Mouse (Mus musculus): ENCODE measurements around the gene Lrrc8c.

The Lrrc8c gene

GRCm38 (mm10) chr5:105519096-105519975 lies at the start of gene Lrrc8c:
Gene Lrrc8c (plus strand): TSS chr5:105519388.
- DNase-seq (ENCODE audit: low read depth), result peak; percentile 90

- DNase-seq (ENCODE audit: low read depth), result no peak
These were observed 46.0 kb upstream of the Lrrc8c start for GRCm38 (mm10) chr5:105472983-105473705.

- no peak for DNase-seq (ENCODE audit: low read depth)
These were observed 41.7 kb upstream of the Lrrc8c start for GRCm38 (mm10) chr5:105477527-105477926.

GRCm38 (mm10) chr5:105479673-105480072 lies 39.5 kb upstream of the Lrrc8c start:
- no peak for DNase-seq (ENCODE audit: low read depth)

- DNase-seq (ENCODE audit: low read depth), result no peak
These were observed 38.6 kb upstream of the Lrrc8c start for GRCm38 (mm10) chr5:105480561-105480960.

- no peak for DNase-seq (ENCODE audit: low read depth)
These were observed 35.6 kb upstream of the Lrrc8c start for GRCm38 (mm10) chr5:105483632-105484031.

GRCm38 (mm10) chr5:105484247-105484646 lies 34.9 kb upstream of the Lrrc8c start:
- no peak for DNase-seq (ENCODE audit: low read depth)

- DNase-seq (ENCODE audit: low read depth), result no peak
These were observed 34.3 kb upstream of the Lrrc8c start for GRCm38 (mm10) chr5:105484891-105485290.

- DNase-seq (ENCODE audit: low read depth), result no peak
These were observed 29.0 kb upstream of the Lrrc8c start for GRCm38 (mm10) chr5:105490211-105490610.

- DNase-seq (ENCODE audit: low read depth), result peak; percentile 51
These were observed 27.8 kb upstream of the Lrrc8c start for GRCm38 (mm10) chr5:105491389-105491788.

GRCm38 (mm10) chr5:105492367-105493246 lies 26.6 kb upstream of the Lrrc8c start:
- peak; percentile 82 for DNase-seq (ENCODE audit: low read depth)

- no peak for DNase-seq (ENCODE audit: low read depth)
These were observed 25.8 kb upstream of the Lrrc8c start for GRCm38 (mm10) chr5:105493377-105493776.

- DNase-seq (ENCODE audit: low read depth), result peak; percentile 30
These were observed 24.8 kb upstream of the Lrrc8c start for GRCm38 (mm10) chr5:105494246-105494917.

GRCm38 (mm10) chr5:105494918-105495901 lies 24.0 kb upstream of the Lrrc8c start:
- DNase-seq (ENCODE audit: low read depth), result peak; percentile 95

- peak; percentile 37 for DNase-seq (ENCODE audit: low read depth)
These were observed 23.1 kb upstream of the Lrrc8c start for GRCm38 (mm10) chr5:105496133-105496532.

GRCm38 (mm10) chr5:105496586-105496985 lies 22.6 kb upstream of the Lrrc8c start:
- no peak for DNase-seq (ENCODE audit: low read depth)

- no peak for DNase-seq (ENCODE audit: low read depth)
These were observed 20.7 kb upstream of the Lrrc8c start for GRCm38 (mm10) chr5:105498429-105499000.

GRCm38 (mm10) chr5:105499396-105499795 lies 19.8 kb upstream of the Lrrc8c start:
- DNase-seq (ENCODE audit: low read depth), result peak; percentile 32

- DNase-seq (ENCODE audit: low read depth), result peak; percentile 59
These were observed 18.8 kb upstream of the Lrrc8c start for GRCm38 (mm10) chr5:105500132-105501121.

All from naive thymus-derived CD4-positive, alpha-beta T cell, adult 2 months (primary cell).